Mouse (Mus musculus) ovary, postnatal 14 days (tissue): ENCODE measurements around the gene Bclaf1.

Source experiments
- DNase-seq: peaks from one replicate; pipeline ENCODE4 v3.0.0; 2022; ENCODE audit warnings: low spot score

Bclaf1 gene

DNA sequence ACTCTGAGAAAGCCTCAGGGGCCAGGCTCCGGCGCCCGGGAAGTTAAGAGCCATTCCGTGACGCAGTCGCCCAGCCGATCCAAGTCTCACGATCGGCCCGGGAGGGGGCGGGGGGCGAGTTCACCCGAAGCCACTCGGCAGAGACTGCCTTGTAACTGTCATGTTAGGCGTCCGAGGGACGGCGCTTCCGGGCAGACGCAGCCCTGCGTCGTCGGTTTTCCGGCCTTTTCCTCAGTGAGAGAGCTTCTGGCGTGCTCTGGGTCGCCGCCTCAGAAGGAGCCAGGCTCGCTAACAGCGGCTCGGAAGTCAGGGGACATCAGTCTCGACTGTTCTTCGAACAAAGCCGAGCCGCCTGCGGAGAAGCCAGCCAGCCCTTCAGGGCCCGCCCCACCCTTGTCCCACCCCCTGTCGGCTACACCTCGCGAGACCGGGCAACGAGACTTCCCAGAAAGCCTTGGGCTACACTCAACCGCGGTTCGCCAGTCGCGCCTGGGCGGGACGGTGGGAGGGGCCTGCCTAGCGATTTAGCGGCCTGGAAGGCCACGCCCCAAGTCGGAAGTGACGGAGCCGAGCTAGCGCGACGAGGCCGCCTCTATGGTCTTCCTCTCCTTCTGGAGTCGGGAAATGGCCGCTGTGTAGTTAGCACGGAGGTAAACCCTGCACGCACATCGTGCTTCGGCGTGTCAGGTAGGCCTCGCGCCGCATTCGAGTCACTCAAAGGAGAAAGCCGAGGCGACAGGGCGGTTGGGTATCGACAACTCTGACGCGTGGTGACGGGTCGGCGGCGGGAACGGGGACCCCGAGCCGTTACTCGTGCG lies at the start of gene Bclaf1:
Bclaf1 (plus strand) TSS at position 552 of the 818 bp plus-strand sequence.
- peak; percentile 98 for DNase-seq

DNA sequence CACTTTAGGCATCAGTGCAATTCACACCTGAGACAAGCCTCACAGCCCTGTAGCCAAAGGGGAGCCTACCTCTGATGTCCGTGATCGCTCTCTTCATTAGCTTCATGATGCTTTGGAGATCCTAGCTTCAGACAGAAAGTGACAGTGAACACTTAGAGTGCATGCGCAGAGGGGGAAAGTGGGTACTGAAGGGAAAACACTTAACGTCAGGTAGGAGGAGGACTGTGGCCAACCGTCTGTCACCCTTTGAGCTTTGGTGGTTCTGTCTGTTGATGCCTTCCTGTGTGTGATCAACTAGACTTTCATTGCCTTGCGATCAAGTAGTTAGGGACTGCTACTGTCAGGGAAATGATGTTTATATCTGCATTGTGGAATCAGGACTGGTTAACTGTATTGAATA lies 49.4 kb upstream of the Bclaf1 start:
- DNase-seq = no peak

DNA sequence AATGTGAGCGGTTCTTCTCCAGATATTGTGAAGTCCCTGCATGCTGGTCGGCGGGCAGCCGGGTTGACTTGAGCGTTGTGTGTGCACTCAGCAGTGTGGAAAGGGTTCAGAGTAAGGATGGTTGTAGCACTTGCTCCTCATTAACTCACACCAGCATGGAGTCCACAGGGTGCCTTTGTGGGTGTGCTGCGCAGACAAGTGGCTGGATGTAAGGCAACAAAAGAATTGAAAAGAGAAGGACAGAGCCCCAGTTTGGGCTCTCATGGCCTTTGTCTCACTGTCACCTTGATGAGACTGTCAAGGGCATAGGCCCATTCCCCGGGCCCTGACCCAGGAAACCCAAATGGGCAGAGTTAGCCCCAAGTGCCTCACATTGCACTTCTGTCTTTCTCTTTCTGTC lies 47.8 kb upstream of the Bclaf1 start:
- no peak for DNase-seq

DNA sequence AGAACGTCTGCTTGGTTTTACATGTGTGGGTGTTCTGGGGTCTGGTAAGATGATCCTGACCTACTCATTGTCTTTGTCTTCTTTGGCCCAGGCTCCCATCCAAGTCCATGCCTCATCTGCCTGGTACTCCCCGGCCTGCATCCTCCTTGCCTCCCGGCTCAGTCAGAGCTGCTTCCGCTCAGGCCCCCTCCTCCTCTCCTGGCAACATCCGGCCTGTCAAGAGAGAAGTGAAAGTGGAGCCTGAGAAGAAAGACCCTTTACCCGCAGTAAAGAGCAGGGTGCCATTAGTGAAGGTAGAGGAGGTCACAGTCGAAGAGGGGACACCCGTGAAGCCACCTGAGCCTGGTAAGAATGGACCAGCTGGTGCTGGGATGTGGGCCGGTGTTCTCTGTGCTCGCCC lies 45.2 kb upstream of the Bclaf1 start:
- DNase-seq = no peak

DNA sequence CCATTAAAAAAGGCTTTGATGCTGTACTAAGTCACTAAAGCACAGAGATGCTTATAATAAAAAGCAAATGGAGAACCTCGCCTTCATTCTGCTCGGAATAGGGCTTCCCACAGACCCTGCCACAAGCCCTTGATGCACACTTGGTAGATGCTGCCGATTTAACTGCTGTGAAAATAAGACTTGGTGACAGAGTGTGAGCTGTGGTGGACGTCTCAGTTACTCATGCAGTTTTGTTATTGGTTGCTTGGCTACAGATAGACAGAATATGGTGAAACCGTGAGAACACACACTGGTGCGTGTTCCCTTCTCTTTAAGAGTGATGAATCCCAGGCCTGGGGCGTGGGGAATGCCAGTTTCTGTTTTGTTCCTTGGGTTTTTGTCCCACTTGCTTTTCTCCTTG lies 43.3 kb upstream of the Bclaf1 start:
- DNase-seq = no peak

DNA sequence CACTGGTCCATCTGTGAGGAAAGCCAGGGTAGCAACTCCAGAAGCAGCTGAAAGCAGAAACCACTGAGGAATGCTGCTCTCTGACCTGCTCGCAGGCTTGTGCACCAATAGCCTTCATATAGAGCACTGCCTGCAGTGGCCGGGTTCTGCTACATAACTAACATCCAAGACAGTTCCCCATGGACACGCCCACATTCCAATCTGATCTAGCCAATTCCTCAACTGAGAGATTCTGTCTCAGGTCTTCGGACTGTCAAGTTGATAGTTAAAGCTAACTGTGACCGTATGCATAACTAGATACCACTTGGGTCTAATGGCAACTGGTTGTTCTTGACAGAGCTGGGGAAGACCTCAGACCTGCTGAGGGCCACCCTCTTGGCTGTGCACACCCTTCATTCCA lies 39.9 kb upstream of the Bclaf1 start:
- DNase-seq = no peak

DNA sequence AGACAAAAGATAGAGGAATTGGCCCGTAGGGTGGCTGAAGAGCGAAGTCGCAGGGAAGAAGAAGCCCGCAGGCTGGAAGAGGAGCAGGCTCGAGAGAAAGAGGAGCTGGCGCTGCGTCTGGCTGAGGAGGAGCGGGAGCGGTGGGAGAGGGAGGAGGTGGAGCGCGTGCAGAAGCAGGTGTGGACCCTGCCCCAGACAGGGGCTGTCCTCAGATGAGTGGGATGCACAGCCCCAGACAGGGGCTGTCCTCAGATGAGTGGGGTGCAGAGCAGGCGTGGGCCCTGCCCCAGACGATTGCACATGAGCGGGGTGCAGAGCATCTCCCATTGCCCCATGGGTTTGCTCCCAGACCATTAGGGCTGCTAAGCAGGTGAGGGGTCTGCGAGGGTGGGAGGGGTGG lies 39.0 kb upstream of the Bclaf1 start:
- no peak for DNase-seq

DNA sequence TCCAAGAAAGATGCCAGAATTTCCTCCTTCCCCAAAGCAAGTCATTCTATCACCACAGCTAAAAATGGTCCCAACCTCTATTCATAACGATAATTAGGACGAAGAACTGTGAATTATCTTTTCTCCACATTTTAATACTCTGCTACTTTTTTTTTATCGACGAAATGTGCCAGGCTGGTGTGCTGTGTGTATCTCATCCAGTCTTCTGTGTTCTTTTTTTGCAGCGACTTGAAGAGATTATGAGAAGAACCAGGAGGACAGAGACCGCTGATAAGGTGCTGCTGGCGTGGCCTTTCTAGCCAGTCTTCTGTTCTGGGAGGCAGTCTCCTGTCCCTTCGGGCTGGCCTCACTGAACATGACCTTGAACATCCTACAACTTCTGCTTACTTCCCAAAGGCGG lies 38.2 kb upstream of the Bclaf1 start:
- DNase-seq = no peak

DNA sequence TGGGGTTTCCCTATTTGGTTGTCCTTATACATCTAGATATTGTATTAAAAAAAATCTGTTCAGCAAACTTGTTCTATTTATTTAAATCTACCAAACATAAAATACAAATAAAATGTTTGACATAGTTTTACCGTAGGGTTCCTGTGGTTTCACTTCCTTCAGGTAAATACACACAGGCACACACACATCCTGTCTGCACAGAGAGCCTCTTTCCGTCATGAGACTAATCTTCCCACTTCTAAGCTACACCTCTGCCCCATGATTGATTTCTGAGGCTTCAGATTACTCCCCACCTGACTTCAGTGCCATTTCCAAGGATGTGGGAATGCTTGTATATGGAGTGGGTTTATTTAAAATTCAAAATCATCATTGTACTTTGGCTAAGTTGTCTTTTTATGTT lies 30.8 kb upstream of the Bclaf1 start:
- DNase-seq = no peak

DNA sequence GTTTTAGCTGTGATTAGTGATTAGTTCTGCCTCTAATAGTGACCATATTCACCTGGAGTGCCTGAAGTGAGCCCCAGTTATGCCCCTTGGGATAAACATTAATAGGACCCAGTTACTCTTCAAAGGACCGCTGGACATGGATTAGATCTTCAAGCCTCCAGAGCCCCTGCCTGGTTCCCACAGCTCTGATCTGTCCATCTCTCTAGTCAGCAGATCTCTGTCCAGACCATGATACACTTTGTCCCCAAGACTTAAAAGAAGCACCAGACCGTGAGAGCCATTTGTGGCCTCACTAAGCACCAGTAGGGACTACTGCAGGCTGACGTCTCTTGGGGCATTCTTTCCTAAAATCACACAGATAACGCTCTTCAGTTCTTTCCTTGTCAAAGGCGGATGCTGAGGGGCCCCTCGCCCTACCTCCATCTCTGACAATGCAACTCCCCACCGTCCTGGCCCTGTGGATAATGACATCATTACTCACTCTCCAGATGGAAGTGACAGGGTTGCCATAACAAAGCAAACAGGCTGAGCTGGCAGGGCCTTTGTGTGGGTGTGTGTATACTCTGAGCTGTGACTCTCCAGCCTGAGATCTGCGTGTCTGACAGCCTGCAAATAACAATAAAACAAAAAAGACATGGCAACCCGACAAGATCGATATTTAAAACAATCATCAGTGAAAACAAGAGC lies 26.8 kb upstream of the Bclaf1 start:
- DNase-seq = no peak

DNA sequence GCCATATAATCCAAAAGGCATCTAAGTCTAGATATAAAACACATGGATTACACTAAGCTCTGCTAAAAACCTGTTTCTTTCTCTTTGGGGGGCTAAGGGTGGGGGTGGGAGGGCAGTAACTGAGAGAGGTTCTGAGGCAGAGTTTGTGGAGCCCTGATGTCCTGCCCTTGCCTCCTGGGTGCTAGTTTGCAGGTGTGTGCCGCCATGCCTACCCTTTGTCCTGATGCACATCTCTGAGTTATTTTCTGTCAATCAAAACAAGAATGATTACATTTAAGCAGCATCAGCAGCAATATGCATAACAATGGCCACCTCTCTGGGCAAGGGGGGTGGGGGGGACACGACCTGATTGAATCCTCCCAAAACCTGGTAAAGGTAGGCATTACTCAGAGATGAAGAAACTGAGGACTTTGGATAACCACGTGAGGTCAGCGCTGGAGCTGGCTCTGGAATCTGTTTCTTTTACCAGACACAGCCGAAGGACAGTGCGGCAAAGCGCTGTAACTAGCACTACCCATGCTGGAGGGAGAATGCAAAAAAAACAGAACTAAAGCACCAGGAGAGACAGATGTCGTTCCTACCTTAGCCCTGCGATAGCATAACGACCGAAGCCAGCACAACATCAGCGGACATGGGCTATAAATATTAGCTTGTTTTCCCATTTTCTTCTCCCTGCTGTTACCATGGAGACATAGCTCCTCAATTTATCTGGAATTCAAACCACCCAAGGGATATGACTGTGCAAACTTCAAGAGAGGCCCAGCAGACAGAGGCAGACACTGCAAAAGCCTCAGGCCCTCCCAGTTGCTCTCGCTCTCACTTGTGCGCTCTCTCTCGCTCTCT lies 26.1 kb upstream of the Bclaf1 start:
- no peak for DNase-seq

DNA sequence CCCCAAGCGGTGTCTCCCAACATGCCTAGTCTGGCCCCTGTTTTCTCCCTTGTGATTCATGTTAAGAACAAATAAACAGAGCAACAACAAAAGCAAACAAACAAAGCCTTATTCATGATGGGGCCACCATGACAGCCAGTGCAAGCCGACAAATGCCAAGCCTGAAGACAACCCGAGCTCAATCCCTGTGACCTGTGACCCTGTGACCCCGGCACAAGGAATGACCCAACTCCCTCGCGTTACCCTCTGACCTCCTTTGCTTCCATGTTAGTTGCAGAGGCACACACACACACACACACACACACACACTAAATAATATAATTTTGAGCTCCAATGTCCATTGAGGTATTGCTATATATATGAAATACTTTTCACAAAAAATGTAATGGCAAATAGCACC lies 24.9 kb upstream of the Bclaf1 start:
- DNase-seq = no peak

DNA sequence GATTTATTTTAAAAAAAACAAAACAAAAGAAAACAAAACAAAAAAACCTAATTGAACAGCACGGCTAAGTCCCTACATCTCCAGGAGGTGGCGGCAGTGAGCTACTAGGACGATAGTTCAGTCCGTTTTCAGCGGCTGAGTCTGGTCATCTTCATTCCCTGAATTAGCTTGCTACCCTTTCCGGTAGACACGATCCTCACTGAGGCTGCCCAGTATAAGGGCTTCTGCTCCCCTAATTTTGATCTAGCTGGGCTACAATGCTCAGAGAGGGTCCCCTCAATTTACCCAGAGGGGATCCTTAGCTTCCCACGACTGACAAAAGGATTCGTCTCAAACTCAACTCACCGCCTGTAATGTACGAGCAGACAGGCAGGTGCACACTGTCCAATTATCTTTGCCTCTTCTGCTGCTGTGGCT lies 21.8 kb upstream of the Bclaf1 start:
- peak; percentile 74 for DNase-seq

DNA sequence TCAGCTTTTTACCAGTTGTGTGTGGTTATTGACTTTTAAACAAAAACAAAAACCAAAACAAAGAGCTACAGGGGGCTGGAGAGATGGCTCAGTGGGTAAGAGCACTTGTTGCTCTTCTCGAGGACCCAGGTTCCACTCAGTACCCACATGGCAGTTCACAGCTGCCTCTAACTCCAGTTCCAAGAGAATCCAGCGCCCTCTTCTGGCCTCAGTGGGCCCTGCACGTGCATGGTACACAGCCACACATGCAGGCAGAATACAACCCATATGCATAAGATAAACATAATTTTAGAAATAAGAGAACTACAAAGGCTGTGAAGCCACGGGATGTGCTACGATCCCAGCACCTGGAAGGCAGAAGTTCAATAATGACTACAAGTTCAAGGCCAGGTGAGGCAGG lies 16.3 kb upstream of the Bclaf1 start:
- DNase-seq = no peak

DNA sequence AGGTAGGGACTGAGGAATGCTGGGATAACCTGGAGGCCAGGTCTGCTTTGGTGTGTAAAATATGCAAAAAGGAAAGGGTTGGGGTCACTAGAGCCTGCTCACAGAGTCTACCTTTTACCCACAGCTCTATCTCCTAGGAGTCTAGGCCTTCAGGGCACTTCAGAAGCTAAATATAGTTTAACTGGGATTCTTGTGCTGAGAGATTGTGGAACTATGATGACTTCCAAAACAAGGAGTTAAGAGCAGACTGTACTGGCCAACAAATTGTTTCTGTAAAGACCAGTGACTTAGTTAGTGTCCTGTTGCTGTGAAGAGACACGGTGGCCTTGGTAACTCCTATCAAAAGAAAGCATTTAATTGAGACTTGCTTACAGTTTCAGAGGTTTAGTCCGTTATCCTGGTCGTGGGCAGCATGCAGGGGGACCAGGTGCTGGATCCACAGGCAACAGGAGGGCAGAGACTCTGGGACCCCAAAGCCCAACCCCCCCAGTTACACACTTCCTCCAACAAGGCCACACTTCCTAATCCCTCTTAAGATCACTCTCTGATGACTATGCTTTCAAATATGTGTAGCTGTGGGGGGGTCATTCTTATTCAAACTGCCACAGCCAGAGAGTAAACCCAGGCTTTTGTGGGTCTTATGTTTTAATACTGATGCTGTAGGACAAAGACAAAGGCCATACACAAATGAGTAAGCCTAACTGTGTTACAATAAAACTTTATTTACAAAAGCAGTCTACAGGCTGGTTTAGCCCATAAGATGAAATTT lies 13.9 kb upstream of the Bclaf1 start:
- no peak for DNase-seq

DNA sequence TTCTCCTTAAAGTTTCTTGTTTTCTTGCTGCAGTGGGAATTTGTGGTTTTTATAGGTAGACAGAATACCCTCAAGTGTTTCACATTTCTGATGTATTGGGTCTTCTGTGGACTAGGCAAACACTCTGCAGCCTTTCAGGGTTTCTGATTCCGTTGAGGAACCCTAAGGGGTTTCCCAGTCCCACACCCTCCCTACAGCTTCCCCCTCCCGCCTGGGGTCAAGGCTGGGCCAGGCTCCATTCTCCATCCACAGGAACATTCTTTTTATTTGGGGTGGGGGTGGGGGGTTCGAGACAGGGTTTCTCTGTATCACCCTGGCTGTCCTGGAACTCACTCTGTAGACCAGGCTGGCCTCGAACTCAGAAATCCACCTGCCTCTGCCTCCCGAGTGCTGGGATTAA lies 13.2 kb upstream of the Bclaf1 start:
- no peak for DNase-seq

DNA sequence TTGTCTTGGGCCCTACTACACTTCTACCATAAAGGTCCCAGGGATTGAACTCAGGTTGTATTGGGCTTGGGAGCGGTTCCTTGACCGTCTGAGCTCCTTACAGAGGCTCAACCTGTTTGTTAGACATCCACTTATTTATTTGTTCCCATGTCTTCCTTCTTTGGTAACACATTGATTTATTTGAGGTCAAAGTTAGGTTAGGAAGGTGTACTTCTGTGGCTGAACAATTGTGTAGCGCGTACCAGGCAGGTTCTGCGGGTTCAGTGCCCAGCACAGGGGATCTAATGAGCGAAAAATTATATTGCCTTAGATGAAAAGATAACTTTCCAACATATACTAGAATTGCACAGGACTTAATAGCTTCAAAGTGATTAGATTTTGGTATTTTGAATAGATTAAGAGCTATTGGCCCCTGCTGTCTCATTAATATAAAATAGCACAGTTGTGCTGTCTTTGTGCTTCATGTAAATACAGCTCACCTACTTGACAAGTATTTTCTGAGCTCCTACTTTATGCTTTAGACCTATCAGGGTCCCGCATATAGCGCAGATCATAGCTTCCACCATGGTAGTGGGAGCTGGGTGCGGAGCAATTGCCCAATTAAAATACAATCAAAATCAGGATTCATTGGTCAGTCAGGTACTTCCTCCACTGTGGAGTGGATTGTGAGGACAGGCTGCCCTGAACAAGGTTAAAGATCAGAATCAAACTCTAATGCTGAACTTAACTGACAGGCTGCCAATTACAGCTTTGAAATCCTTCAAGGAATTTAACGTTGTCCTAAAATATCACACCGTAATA lies 1.1 kb upstream of the Bclaf1 start:
- peak; percentile 13 for DNase-seq

DNA sequence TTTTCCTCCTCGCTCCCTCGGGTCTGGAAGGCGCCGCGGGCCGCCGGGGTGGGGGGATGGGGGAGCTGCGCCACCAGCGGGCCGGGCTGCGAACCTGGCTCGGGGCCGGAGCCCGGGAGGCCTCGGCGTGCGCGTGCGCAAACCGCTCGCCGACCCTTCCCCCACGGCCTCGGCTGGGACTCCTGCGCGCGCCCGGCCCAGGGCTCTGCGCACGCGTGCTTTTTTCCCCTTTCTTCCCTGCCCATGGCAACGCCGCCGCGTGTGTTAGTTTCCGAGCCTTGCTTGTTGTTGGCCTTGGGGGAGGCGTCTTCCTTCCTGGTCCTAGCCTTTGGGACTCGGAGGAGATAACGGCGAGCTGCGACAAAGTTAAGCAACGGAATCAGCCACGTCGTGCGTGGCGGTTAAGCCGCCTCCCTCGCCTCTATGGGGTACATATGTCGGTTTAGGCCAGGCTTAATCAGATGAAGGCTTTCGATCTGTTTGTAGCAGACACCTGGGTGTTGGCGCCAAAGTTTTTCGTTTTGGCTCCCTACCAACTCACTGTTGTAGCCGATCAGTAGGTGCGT lies 550 bp downstream of the Bclaf1 start:
- peak; percentile 86 for DNase-seq

DNA sequence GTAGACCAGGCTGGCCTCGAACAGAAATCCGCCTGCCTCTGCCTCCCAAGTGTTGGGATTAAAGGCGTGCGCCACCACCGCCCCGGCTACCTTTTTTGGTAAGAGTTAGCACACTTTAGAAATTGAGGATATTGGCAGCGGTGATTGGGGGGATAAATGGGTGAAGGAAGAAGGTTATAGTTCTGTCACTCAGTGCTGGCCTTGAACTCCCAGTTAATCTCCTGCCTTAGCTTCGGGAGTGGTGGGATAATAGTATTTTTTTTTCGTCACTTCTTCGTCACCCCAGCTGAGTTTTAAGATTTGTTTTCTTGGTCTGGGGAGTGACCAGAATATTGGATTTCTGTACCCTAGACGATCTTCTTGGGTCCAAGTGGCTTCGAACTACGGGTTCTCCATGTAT lies 1.2 kb downstream of the Bclaf1 start:
- no peak for DNase-seq

DNA sequence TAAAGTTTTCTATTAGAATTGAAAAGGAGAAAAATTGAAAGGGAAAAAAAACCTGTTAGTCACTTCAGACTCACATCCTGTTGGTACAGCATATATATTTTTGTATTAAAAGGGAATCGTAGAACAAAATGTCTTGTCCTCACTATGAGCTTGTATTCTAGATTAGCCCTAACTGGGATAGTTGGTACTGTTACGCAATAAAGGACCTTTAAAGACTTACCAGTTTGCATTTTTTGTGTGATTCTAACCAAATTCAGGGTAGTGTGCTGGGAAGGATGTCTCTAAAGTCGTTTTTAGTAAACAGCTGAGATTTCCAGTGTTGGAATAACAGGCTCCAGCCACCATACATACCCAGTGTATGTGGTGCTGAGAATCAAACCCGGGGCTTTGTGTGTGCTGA lies 1.7 kb downstream of the Bclaf1 start:
- no peak for DNase-seq

DNA sequence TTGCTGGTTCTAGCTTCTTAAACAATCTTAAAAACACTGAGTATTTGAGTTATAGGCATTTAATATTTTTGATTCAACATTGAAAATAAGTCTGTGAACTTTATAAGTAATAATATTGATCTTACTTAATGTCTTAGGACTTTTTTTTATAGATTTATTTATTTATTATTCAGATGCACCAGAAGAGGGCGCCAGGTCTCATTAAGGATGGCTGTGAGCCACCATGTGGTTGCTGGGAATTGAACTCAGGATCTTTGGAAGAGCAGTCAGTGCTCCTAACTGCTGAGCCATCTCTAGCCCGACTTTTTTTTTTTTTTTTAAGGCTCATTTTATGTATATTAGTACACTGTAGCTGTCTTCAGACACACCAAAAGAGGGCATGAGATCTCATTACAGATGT lies 2.5 kb downstream of the Bclaf1 start:
- no peak for DNase-seq
